Comparison of ENCODE assay signal across 8 mouse cellular contexts in the genomic region with DNA sequence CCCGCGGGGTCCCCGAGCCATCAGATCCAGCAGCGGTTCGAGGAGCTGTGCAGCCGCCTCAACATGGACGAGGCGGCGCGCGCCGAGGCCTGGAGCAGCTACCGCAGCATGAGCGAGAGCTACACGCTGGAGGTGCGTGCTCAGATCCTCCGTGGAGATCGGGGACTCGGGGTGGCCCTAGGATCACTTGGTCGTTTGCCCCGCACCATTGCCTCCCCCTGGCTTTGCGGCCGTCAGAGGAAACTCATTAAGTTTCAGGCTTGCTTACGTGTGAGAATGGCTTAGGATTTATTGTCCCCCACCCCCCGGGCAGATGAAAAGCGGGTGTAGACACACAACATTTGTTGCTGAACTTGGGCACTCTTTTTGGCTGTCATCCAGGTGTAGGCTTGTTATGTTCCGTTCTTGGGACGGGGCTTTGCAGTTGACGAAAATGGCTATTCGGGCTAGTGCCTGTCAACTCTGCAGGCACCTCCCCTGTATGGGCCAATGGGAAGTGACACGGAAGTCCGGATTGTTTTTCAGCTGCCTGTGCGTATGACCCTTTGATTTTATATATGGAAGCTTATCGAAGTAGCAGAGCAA. TPM values are rescaled to one million over a fixed set of nuclear protein-coding genes. Genes with fewer than 3 reads are reported as not detected.
DNase-seq lines count a peak whose midpoint lies in the region; ATAC-seq lines count a peak whose summit lies in the region.

No protein-coding gene starts in this region.

- peak overlapping the region; percentile 65 for H3K4me2 ChIP-seq in heart, embryonic 12.5 days
- peak overlapping the region; percentile 62 for H3K4me2 ChIP-seq in kidney, embryonic 16.5 days (replicated peaks; ENCODE audit: low read depth, low read length)

- peak overlapping the region; percentile 79 for H3K9ac ChIP-seq in heart, embryonic 12.5 days
- H3K9ac ChIP-seq in kidney, embryonic 16.5 days (replicated peaks; ENCODE audit: low read length), result peak overlapping the region; percentile 89

- peak overlapping the region; percentile 85 for H3K4me3 ChIP-seq in heart, embryonic 12.5 days
- H3K4me3 ChIP-seq in kidney, embryonic 16.5 days (ENCODE audit: low read length), result peak overlapping the region; percentile 99

- no peaks in the 10 kb centered on the region for H3K27me3 ChIP-seq in heart, embryonic 12.5 days (replicated peaks)
- no peaks in the 10 kb centered on the region for H3K27me3 ChIP-seq in kidney, embryonic 16.5 days (ENCODE audit: insufficient read depth, low read length)

- peak; percentile 85 for ATAC-seq in heart, embryonic 12.5 days (ENCODE audit: insufficient number of reproducible peaks, low FRiP score)
- peak; percentile 84 for ATAC-seq in kidney, embryonic 16.5 days (ENCODE audit: low FRiP score, low TSS enrichment)

- H3K9me3 ChIP-seq in heart, embryonic 12.5 days (replicated peaks), result no peaks in the 10 kb centered on the region
- H3K9me3 ChIP-seq in kidney, embryonic 16.5 days (ENCODE audit: low read length), result no peaks in the 10 kb centered on the region

- peak overlapping the region; percentile 67 for H3K27ac ChIP-seq in heart, embryonic 12.5 days (ENCODE audit: poor library complexity, severe bottlenecking)
- peak overlapping the region; percentile 73 for H3K27ac ChIP-seq in kidney, embryonic 16.5 days (ENCODE audit: low read length)

- WGBS in heart, embryonic 12.5 days, result 0% methylated on average over 34 of the region's 34 CpGs
- WGBS in kidney, embryonic 16.5 days, result under 1% methylated on average over 34 of the region's 34 CpGs

- peaks cover 15% of the 10 kb centered on the region for H3K4me1 ChIP-seq in heart, embryonic 12.5 days (replicated peaks)
- peaks cover 10% of the 10 kb centered on the region; the same call in 1 of the 2 replicates for H3K4me1 ChIP-seq in kidney, embryonic 16.5 days (ENCODE audit: insufficient read depth, low read length)

- peak; percentile 93 for DNase-seq in CD4-positive helper T cell, adult 2 months (ENCODE audit: low read depth, low spot score)
- peak; percentile 92 for DNase-seq in brain, adult 2 months (ENCODE audit: low read depth, low spot score)
- peak; percentile 65 for DNase-seq in fat pad, adult 2 months (ENCODE audit: extremely low read depth, low read depth, low spot score)
- DNase-seq in liver, result peak; percentile 81
- DNase-seq in monocyte, adult 2 months (ENCODE audit: low read depth in 1 of 2, low spot score in 2 of 2), result peak; percentile 38 to 71
- DNase-seq in spleen, postnatal 4 days (ENCODE audit: low spot score in 2 of 2), result peak; percentile 71 to 83

- H3K36me3 ChIP-seq in heart, embryonic 12.5 days, result 0 out of 2 replicates have a peak, but pooled peaks cover 2% of the 10 kb centered on the region
- no peaks in the 10 kb centered on the region for H3K36me3 ChIP-seq in kidney, embryonic 16.5 days (ENCODE audit: insufficient read depth, low read length)

RNA-seq across cellular contexts. Expression of gene Rbl2, which starts 0.5 kb away (rescaled TPM):
- polyA plus RNA-seq in heart, embryonic 12.5 days (2016; fragmentation: Nextera tagmentation; extraction: Ambion mirVana), result 18.5 and 21.1 TPM in 2 replicates
- 19.1 and 22.8 TPM in 2 replicates for polyA plus RNA-seq in kidney, embryonic 16.5 days (2015; fragmentation: Nextera tagmentation; extraction: Ambion mirVana)

Comparison
In these comparisons a context has a peak if more than half of its experiments do, and no peak if none do; other contexts are left out.
1. Peak in every context shown above with its lines: DNase-seq, ATAC-seq, H3K4me3 ChIP-seq and H3K27ac ChIP-seq.